Mouse (Mus musculus) liver, embryonic 14.5 days (tissue): ENCODE results near the gene Olig2. TPM values are rescaled to one million over a fixed set of nuclear protein-coding genes. Genes with fewer than 3 reads are reported as not detected.

Source experiments
- ATAC-seq: fragments of 200-750 bp; cut with Nextera tagmentation; 2 replicates; pipeline ENCODE4 v1.8.0; 2017; ENCODE audit warnings: moderate number of reproducible peaks, mild to moderate bottlenecking, moderate library complexity; ENCODE audit not compliant: insufficient read depth
- DNase-seq, 3 experiments: peaks; one replicate each; pipeline ENCODE4 v3.0.0-alpha.2; 2012 to 2013; ENCODE audit warnings: low read depth in 3 of 3, low spot score in 3 of 3
- H3K27ac ChIP-seq: fragments of 300-500 bp; sonication (generic); 2 replicates; pipeline ENCODE4 v1.5.1; 2014; ENCODE audit warnings: moderate library complexity, mild to moderate bottlenecking, control low read depth, inconsistent platforms
- H3K27me3 ChIP-seq: fragments of 300-500 bp; sonication (generic); 2 replicates; pipeline ENCODE4 v1.6.1; 2014; ENCODE audit warnings: mild to moderate bottlenecking, low read length, moderate library complexity; ENCODE audit not compliant: control insufficient read depth, insufficient read depth
- H3K36me3 ChIP-seq: fragments of 300-500 bp; sonication (generic); replicated peaks from 2 replicates; pipeline ENCODE4 v1.6.1; 2014; ENCODE audit warnings: low read depth; ENCODE audit not compliant: control insufficient read depth, insufficient read depth
- H3K4me1 ChIP-seq, 2 experiments: fragments of 200-500 bp in 1 of 2; fragments of 300-500 bp in 1 of 2; sonication (generic) in 1 of 2; replicated peaks; 2 replicates each; pipeline ENCODE4 v1.6.1; 2012 to 2014; ENCODE audit warnings: antibody characterized with exemption in 1 of 2, inconsistent platforms in 1 of 2, low read length in 1 of 2; ENCODE audit not compliant: control insufficient read depth in 2 of 2, insufficient read depth in 2 of 2
- H3K4me2 ChIP-seq: fragments of 300-500 bp; sonication (generic); 2 replicates; pipeline ENCODE4 v1.6.1; 2014; ENCODE audit warnings: low read depth, mild to moderate bottlenecking, control low read depth, moderate library complexity
- H3K4me3 ChIP-seq, 2 experiments: fragments of 200-500 bp in 1 of 2; fragments of 300-500 bp in 1 of 2; sonication (generic) in 1 of 2; 2 replicates each; pipeline ENCODE4 v1.5.1; 2012 to 2014; ENCODE audit warnings: low read depth in 2 of 2, low read length in 2 of 2, mild to moderate bottlenecking in 2 of 2, control low read depth in 1 of 2, inconsistent platforms in 1 of 2, moderate library complexity in 1 of 2; ENCODE audit not compliant: insufficient read depth in 1 of 2
- H3K9ac ChIP-seq: fragments of 300-500 bp; sonication (generic); replicated peaks from 2 replicates; pipeline ENCODE4 v1.6.1; 2014; ENCODE audit warnings: mild to moderate bottlenecking, control low read depth, moderate library complexity
- H3K9me3 ChIP-seq: fragments of 300-500 bp; sonication (generic); 2 replicates; pipeline ENCODE4 v1.6.1; 2016; ENCODE audit warnings: low read length, mixed read lengths; ENCODE audit not compliant: control insufficient read depth
- CTCF ChIP-seq: IDR thresholded peaks from 2 replicates; pipeline ENCODE4 v1.5.1; 2016; ENCODE audit warnings: antibody characterized with exemption, low read depth, control low read depth
- EP300 ChIP-seq: IDR thresholded peaks from 2 replicates; pipeline ENCODE4 v1.6.1; 2016; ENCODE audit warnings: antibody characterized with exemption, low read depth
- WGBS: fragments of 180-500 bp; shearing (Covaris S2); extraction: QIAGEN DNeasy Blood & Tissue Kit; methylation state at CpG from one replicate; pipeline ENCODE4 v1.1.7; 2014; ENCODE audit not compliant: insufficient replicate concordance; 5-methylcytosine and 5-hydroxymethylcytosine counted together
- polyA plus RNA-seq, 2 experiments: library from polyadenylated mRNA; depleted of rRNA in 1 of 2; stranded (reverse) in 1 of 2; unstranded in 1 of 2; fragments of >200 nt; fragmentation: Nextera tagmentation in 1 of 2; extraction: Ambion mirVana in 1 of 2; gene quantifications; 2 replicates each; pipeline versions ENCODE4 v1.2.1 to v1.2.3; 2012 to 2014

Gene Olig2
- polyA plus RNA-seq, 2 experiments, result not detected

GRCm38 (mm10) chr16:91226038-91226882 is 1.0 kb downstream of the Olig2 start:
- Histone ChIP-seq H3K4me3 (no peak overlapping the region), H3K9me3 (no peaks in the 10 kb centered on the region), H3K27ac (no peak overlapping the region), H3K36me3 (no peaks in the 10 kb centered on the region), H3K9ac (no peak overlapping the region), H3K27me3 (peaks cover 99% of the 10 kb centered on the region), H3K4me1 (no peaks in the 10 kb centered on the region), H3K4me2 (no peak overlapping the region)
- DNase-seq, result no peak
- WGBS, result 2% methylated on average over 60 of the region's 60 CpGs
- TF ChIP-seq CTCF, result no peak
- TF ChIP-seq EP300, result no peak
- no peak for ATAC-seq

DNA sequence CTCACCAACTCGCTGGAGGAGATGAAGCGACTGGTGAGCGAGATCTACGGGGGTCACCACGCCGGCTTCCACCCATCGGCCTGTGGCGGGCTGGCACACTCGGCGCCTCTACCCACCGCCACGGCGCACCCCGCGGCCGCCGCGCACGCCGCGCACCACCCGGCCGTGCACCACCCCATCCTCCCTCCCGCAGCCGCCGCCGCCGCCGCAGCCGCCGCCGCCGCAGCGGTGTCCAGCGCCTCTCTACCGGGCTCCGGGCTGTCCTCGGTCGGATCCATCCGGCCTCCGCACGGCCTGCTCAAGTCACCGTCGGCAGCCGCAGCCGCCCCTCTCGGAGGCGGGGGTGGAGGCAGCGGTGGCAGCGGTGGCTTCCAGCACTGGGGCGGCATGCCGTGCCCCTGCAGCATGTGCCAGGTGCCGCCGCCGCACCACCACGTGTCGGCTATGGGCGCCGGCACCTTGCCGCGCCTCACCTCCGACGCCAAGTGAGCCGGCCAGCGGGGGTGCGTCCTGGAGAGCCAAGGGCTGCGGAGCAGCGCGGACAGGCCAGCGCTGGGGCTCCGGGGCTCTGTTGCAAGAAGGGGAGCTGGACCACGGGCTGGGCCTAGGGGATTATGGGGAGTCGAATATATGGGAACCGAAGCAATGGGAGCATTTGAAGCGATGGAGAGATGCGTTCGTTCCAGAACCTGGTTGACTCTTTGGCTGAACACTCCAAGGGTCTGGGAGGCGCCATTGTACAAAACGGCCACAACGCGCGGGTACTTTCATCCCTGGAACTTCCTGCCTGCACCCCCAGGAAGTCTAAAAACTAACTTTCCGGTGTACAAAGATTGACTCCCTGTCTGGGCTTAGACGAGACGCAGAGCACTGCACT is 1.9 kb downstream of the Olig2 start:
- ATAC-seq (no peak), DNase-seq (no peak)
- 2% methylated on average over 79 of the region's 85 CpGs for WGBS
- H3K36me3 ChIP-seq, result no peaks in the 10 kb centered on the region
- H3K27ac ChIP-seq, result no peak overlapping the region
- no peak overlapping the region for H3K9ac ChIP-seq
- no peaks in the 10 kb centered on the region for H3K9me3 ChIP-seq
- no peak overlapping the region for H3K4me3 ChIP-seq
- H3K27me3 ChIP-seq, result peaks cover 99% of the 10 kb centered on the region
- no peak overlapping the region for H3K4me2 ChIP-seq
- TF ChIP-seq EP300 (no peak), CTCF (no peak)
- H3K4me1 ChIP-seq, result no peaks in the 10 kb centered on the region

- H3K9me3 ChIP-seq, result no peaks in the 10 kb centered on the region
- no peak overlapping the region for H3K4me3 ChIP-seq
- TF ChIP-seq CTCF, result no peak
- TF ChIP-seq EP300, result no peak
- no peaks in the 10 kb centered on the region for H3K4me1 ChIP-seq
- H3K36me3 ChIP-seq, result no peaks in the 10 kb centered on the region
- no peak for DNase-seq
- H3K9ac ChIP-seq, result no peak overlapping the region
- no peak overlapping the region for H3K4me2 ChIP-seq
- H3K27me3 ChIP-seq, result peaks cover 99% of the 10 kb centered on the region
- WGBS, result 2% methylated on average over 6 of the region's 6 CpGs
- ATAC-seq, result no peak
- H3K27ac ChIP-seq, result no peak overlapping the region
Observed at GRCm38 (mm10) chr16:91227760-91228043, 2.4 kb downstream of the Olig2 start.

GRCm38 (mm10) chr16:91228238-91229071 is 3.2 kb downstream of the Olig2 start:
- Histone ChIP-seq H3K36me3 (no peaks in the 10 kb centered on the region), H3K9ac (no peak overlapping the region), H3K27ac (no peak overlapping the region), H3K9me3 (no peaks in the 10 kb centered on the region), H3K27me3 (peaks cover 99% of the 10 kb centered on the region), H3K4me1 (no peaks in the 10 kb centered on the region), H3K4me3 (no peak overlapping the region), H3K4me2 (no peak overlapping the region)
- TF ChIP-seq EP300 (no peak), CTCF (no peak)
- no peak for DNase-seq
- no peak for ATAC-seq
- 4% methylated on average over 30 of the region's 30 CpGs for WGBS

- no peak for ATAC-seq
- Histone ChIP-seq H3K4me2 (no peak overlapping the region), H3K4me1 (no peaks in the 10 kb centered on the region), H3K4me3 (no peak overlapping the region), H3K9me3 (no peaks in the 10 kb centered on the region), H3K27ac (no peak overlapping the region), H3K36me3 (no peaks in the 10 kb centered on the region), H3K27me3 (peaks cover 99% of the 10 kb centered on the region), H3K9ac (no peak overlapping the region)
- DNase-seq, result no peak
- no peak for TF ChIP-seq EP300
- 8% methylated on average over 10 of the region's 10 CpGs for WGBS
Observed at GRCm38 (mm10) chr16:91229072-91229348, 3.8 kb downstream of the Olig2 start.
